Mouse (Mus musculus): ENCODE data around the gene Sp3. TPM values are rescaled to one million over a fixed set of nuclear protein-coding genes. Genes with fewer than 3 reads are reported as not detected.

Gene Sp3
- 3.9 and 5.9 TPM in 2 replicates for polyA plus RNA-seq (2012; rRNA removed; ENCODE audit: low replicate concordance)

GRCm38 (mm10) chr2:72980337-72981074, at the start of gene Sp3:
TSS of gene Sp3 (minus strand) at chr2:72980446.

GRCm38 (mm10) chr2:72986616-72987015, 6.4 kb upstream of the Sp3 start, which contains the start of gene Gm11084:
TSS of gene Gm11084 (minus strand) at chr2:72986716.

Other genes with a start within 250 kb of the Sp3 start
- not detected in 2 replicates for gene Gm11084, start 6.3 kb upstream of the Sp3 start, polyA plus RNA-seq (2012; rRNA removed; ENCODE audit: low replicate concordance)
- 0.38 and 0.81 TPM in 2 replicates for gene Ola1, start 238.5 kb upstream of the Sp3 start, polyA plus RNA-seq (2012; rRNA removed; ENCODE audit: low replicate concordance)

Measured in duodenum, adult 2 months (tissue).